Mouse (Mus musculus): ENCODE results near the gene Ccr1. TPM values are rescaled to one million over a fixed set of nuclear protein-coding genes. Genes with fewer than 3 reads are reported as not detected.

Gene Ccr1
- 0.31 TPM for polyA plus RNA-seq (2017; shearing (Covaris generic))

GRCm38 (mm10) chr9:123968290-123968912, at the start of gene Ccr1:
Ccr1 (minus strand) TSS chr9:123968692.

GRCm38 (mm10) chr9:123978308-123978707, 9.8 kb upstream of the Ccr1 start, which contains the start of gene Ccr1l1:
Ccr1l1 (minus strand) TSS chr9:123978408.

Other genes starting within 250 kb of the Ccr1 start
- 22.9 TPM for gene Cxcr6, start 162.2 kb downstream of the Ccr1 start, polyA plus RNA-seq (2017; shearing (Covaris generic))
- 59.4 TPM for gene Fyco1, start 116.8 kb downstream of the Ccr1 start, polyA plus RNA-seq (2017; shearing (Covaris generic))
- 0.46 TPM for gene Xcr1, start 106.7 kb downstream of the Ccr1 start, polyA plus RNA-seq (2017; shearing (Covaris generic))
- not detected for gene Ccr1l1, start 9.7 kb upstream of the Ccr1 start, polyA plus RNA-seq (2017; shearing (Covaris generic))
- 1.6 TPM for gene Ccr3, start 53.3 kb upstream of the Ccr1 start, polyA plus RNA-seq (2017; shearing (Covaris generic))
- 24.9 TPM for gene Ccr2, start 133.3 kb upstream of the Ccr1 start, polyA plus RNA-seq (2017; shearing (Covaris generic))
- 6.8 TPM for gene Ccr5, start 152.9 kb upstream of the Ccr1 start, polyA plus RNA-seq (2017; shearing (Covaris generic))